Mouse (Mus musculus) layer of hippocampus, adult 2 months (tissue): ENCODE results near the gene Lrrc51. TPM values are rescaled to one million over a fixed set of nuclear protein-coding genes. Genes with fewer than 3 reads are reported as not detected.

Source experiments
- DNase-seq, 2 experiments: peaks; one replicate each; pipeline ENCODE4 v3.0.0; 2022; ENCODE audit warnings: low spot score in 2 of 2
- H3K27ac ChIP-seq: fragments of 200-600 bp; 2 replicates; pipeline ENCODE4 v1.8.1; 2022
- H3K4me3 ChIP-seq: fragments of 200-600 bp; 2 replicates; pipeline ENCODE4 v1.8.1; 2022; ENCODE audit warnings: mild to moderate bottlenecking
- CTCF ChIP-seq: fragments of 200-600 bp; conservative IDR thresholded peaks from 2 replicates; pipeline ENCODE4 v1.8.1; 2022; ENCODE audit warnings: antibody characterized with exemption, mild to moderate bottlenecking, moderate library complexity
- total RNA-seq, 2 experiments: library from RNA; stranded (reverse); gene quantifications; 2 replicates each; pipeline ENCODE4 v1.2.3; 2021

The Lrrc51 gene
- total RNA-seq, 2 experiments from 2014 or later, result 5.4 to 5.9 TPM

- DNase-seq, result peak; percentile 95 to 98
- H3K27ac ChIP-seq, result peak overlapping the region; percentile 87
- TF ChIP-seq CTCF, result no peak
- H3K4me3 ChIP-seq, result peak overlapping the region; percentile 73
Observed at GRCm38 (mm10) chr7:101896104-101897066, 37.3 kb downstream of the Lrrc51 start.

- Histone ChIP-seq H3K4me3 (peak overlapping the region; percentile 73), H3K27ac (peak overlapping the region; percentile 87)
- peak; percentile 34; the same call in 1 of the 2 replicates for TF ChIP-seq CTCF
- DNase-seq, result no peak
Observed at GRCm38 (mm10) chr7:101895695-101896094, 38.0 kb downstream of the Lrrc51 start.

GRCm38 (mm10) chr7:101888460-101888859 is 45.2 kb downstream of the Lrrc51 start:
- no peak overlapping the region for H3K4me3 ChIP-seq
- DNase-seq, result no peak

DNA sequence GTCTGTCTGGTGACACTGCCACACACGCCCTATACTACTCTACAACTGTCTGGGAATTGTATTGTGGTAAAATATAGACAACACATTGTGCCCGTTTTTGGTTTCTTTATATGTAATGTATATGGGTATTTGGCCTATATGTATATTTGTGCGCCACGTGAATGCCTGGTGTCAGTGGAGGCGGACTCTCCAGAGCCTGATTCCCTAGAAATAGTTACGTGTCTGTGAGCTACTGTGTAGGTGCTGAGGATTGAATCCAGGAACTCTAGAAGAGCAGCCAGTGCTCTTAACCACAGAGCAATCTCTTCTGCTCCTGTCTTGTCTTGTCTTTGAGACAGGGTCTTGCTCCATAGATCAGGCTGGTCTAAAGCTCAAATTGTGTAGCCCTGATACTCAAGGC is 47.4 kb downstream of the Lrrc51 start:
- DNase-seq, result no peak
- H3K4me3 ChIP-seq, result no peak overlapping the region
- no peak for TF ChIP-seq CTCF

More at GRCm38 (mm10) chr7:101888460-101888859, 45.2 kb downstream of the Lrrc51 start:
- no peak overlapping the region for H3K27ac ChIP-seq
- TF ChIP-seq CTCF, result no peak

DNA sequence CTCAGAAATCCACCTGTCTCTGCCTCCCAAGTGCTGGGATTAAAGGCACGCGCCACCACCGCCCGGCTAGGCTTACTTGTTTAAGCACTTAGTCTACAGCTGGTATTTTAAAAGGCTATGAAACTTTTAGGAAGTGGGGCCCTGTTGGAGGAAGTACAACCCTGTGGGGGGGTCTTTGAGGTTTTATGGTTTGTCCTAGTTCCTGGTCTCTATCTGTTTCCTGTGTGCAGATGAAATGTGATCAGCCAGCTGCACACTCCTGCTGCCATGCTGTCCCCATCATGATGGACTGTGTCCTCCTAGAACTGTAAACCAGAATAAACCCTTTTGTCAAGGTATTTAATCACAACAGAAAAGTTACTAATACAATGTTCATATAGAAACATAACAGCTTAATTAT is 49.5 kb downstream of the Lrrc51 start:
- no peak for DNase-seq
- Histone ChIP-seq H3K27ac (no peak overlapping the region), H3K4me3 (no peak overlapping the region)
- no peak for TF ChIP-seq CTCF

More for the DNA sequence above, 47.4 kb downstream of the Lrrc51 start:
- H3K27ac ChIP-seq, result no peak overlapping the region

DNA sequence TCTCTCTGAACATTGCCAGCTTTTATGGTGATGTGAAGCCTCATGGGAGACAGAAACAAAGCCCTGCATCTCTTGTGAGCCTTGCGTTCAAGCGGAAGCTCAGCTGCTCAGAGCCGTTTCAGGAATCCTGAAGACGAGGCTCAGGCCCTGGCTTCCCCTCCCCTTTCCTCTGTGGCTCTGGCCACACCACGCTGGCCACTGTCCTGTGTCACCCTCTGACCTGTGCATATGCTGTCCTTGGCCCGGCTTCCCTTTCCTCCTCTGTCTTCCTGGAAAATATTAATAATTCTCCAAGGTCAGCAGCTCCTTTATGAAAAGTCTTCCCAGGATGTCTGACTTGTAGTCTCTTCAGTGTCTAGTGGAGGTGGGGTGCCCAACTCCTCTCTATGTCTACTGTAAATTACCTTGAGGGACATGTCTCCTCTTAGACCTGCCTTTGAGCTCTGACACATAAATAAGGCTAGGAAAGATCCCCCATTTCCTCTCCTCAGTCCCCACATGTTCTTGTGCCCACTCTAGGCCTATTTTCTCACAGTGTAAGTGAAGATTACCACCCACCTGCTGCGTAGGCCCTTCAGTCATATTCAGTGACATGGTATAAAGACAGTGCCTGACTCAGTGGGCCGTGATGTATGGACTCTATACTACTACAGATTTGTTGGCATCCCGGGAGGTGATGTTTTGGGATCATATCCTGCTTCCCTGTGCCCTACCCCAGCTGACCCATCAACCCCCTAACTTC is 51.1 kb downstream of the Lrrc51 start:
- no peak for TF ChIP-seq CTCF
- DNase-seq, result no peak

GRCm38 (mm10) chr7:101880855-101881254 is 52.8 kb downstream of the Lrrc51 start:
- peak; percentile 48 to 56 for DNase-seq
- Histone ChIP-seq H3K27ac (no peak overlapping the region; the same call in 1 of the 2 replicates), H3K4me3 (no peak overlapping the region)
- no peak for TF ChIP-seq CTCF

More for the DNA sequence above, 51.1 kb downstream of the Lrrc51 start:
- H3K27ac ChIP-seq, result no peak overlapping the region
- no peak overlapping the region for H3K4me3 ChIP-seq

DNA sequence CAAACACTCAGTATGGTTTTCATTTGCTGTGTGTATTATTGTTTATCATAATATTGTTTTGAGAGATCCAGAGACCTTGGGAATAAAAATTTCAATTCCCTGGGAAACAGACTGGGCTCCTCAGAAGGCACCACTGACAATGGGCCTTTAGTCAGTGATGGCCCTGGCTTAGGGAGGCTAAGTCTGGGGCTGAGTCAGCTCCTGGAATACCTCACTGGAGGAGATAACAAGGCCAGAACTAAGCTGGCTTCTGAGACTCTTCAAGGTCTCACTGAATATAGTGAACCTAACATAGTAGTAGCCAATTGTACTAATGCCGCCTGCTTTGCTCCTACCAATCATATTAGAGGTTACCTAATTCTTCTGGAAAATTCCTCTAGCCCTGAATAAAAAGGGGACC is 57.7 kb downstream of the Lrrc51 start:
- no peak overlapping the region for H3K27ac ChIP-seq
- no peak for DNase-seq
- TF ChIP-seq CTCF, result no peak
- no peak overlapping the region for H3K4me3 ChIP-seq

DNA sequence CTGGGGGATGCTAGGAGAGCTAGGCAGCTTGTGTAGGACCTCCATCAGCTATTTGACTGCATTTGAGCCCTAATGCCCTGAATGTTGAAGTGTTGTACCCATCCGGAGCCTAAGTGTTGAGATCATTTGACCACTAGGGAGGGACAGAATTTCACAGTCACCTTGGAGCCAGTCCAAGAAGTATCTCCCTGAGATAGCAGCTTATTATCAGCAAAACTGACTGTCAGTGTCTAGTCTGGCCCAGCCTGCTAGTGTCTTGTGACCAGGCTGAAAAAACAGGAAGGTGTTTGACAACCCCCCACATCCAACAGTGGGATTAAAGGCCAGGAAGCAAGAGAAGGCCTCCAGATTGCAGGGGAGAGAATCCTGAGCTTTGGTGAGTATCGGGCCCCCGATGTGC is 62.4 kb downstream of the Lrrc51 start:
- no peak for TF ChIP-seq CTCF
- DNase-seq, result no peak
- Histone ChIP-seq H3K4me3 (no peak overlapping the region), H3K27ac (no peak overlapping the region)

DNA sequence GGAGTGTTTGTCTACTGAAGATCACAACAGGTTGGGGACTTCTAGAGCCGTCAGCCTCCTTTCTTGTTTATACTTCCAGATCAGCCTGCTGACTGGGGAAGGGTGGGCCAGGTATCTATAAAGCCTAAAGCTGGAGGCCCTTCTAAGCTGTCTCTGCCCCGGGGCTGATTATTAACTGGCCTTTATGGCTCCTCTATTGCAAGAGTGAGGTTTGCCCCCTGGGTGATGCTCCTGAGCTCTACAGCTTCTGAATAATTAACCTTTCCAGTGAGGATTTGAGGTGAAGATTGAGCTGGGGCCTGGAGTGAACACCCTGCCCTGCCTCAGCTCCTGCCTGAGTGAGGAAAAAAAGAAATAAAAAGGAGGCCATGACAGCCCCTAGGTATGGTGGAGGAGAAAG is 63.1 kb downstream of the Lrrc51 start, which contains the start of gene Folr1:
TSS of gene Folr1 (minus strand) at position 160 of the 400 bp plus-strand sequence.
- Histone ChIP-seq H3K4me3 (no peak within 1 kb of the TSS), H3K27ac (no peak within 1 kb of the TSS)
- DNase-seq, result no peak
- TF ChIP-seq CTCF, result no peak

DNA sequence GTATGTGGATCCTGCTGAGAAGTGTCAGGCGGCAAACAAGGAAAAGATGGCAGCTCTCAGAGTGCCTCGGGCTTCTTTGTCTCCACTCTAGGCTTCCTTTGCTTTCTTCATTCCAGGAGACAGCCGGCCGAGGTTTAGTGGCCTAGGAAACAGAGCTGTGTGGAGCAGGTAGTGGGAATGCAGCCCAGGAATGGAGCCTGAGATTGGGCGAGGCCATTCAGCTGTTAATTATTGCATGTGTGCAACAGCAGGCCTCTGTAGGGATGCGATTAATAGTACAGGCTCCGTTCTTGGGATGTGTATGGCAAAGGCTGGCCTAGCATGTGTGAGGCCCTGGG is 64.6 kb downstream of the Lrrc51 start:
- Histone ChIP-seq H3K27ac (no peak overlapping the region), H3K4me3 (no peak overlapping the region)
- DNase-seq, result no peak
- no peak for TF ChIP-seq CTCF

DNA sequence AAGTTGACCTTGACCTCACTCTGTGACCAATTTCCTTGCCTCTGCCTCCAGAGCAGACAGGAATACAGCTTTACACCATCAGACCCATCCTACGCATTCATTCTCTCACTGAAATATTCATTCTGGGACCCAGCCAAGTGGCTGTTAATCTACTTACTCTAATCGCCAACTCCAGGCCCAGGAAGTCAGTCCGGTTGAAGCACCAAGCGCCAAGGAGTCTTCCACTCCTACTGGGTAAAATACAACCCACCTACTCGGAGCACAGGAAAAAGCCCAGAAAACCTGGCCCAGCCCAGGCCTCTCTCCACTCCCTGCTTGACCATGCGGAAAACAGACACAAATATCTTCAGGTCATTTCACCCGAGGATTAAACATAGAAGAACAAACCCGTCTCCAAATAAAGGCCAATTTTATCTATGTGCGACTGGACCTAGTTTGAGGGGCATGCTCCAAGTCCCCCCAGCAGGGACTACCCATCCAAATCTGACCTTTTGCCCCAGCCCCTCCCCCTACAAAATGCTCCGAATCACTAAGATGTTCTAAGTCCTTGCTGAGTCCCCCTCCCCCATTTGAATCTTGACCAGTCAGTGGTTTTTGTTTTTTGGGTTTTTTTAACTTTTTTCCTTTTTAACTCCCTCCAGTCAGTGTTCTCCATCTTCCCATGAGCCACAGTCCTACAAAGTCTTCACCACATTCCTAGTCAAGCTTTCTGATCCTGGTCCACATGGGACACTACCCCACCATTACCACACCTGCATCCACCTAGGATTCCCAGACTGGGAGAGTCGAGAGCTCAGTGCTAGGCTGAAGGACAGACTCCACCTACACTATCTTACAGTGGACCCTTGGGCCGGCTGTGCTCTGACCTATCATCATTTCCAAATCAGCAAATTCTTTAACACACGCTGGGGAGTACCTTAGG is 65.2 kb downstream of the Lrrc51 start:
- no peak for TF ChIP-seq CTCF
- DNase-seq, result no peak
- H3K27ac ChIP-seq, result no peak overlapping the region
- no peak overlapping the region for H3K4me3 ChIP-seq
